In genomic region chr2:93232141-93232540, GRCm38 (mm10) we compare ENCODE assay signal across 23 mouse cellular contexts. TPM values are rescaled to one million over a fixed set of nuclear protein-coding genes. Genes with fewer than 3 reads are reported as not detected.
DNase-seq lines count a peak whose midpoint lies in the region; ATAC-seq and TF ChIP-seq lines count a peak whose summit lies in the region.
"Had no signal": no experiment of that assay in that cellular context is flagged by ENCODE, and none has a peak within 500 bp of the region (broad histone marks: within the 10 kb centered on the region; RNA-seq: fewer than 3 reads in every experiment).

No protein-coding gene starts in this region.

- H3K27me3 ChIP-seq in midbrain, embryonic 12.5 days, result no peaks in the 10 kb centered on the region
- no peaks in the 10 kb centered on the region for H3K27me3 ChIP-seq in midbrain, embryonic 15.5 days (replicated peaks)
- no peaks in the 10 kb centered on the region for H3K27me3 ChIP-seq in kidney, adult 2 months (replicated peaks; ENCODE audit: control insufficient read depth, insufficient read depth, low read length)
- H3K27me3 ChIP-seq: embryonic facial prominence, embryonic 13.5 days; heart, embryonic 15.5 days; liver, embryonic 15.5 days had no signal

- H3K9me3 ChIP-seq in midbrain, embryonic 12.5 days, result no peaks in the 10 kb centered on the region
- H3K9me3 ChIP-seq in midbrain, embryonic 15.5 days, result no peaks in the 10 kb centered on the region
- H3K9me3 ChIP-seq: embryonic facial prominence, embryonic 13.5 days; heart, embryonic 15.5 days; limb, embryonic 12.5 days; liver, embryonic 15.5 days had no signal

- H3K36me3 ChIP-seq in midbrain, embryonic 12.5 days, result no peaks in the 10 kb centered on the region
- no peaks in the 10 kb centered on the region for H3K36me3 ChIP-seq in midbrain, embryonic 15.5 days (replicated peaks)
- H3K36me3 ChIP-seq in kidney, adult 2 months (ENCODE audit: control insufficient read depth, insufficient read depth, low read length), result no peaks in the 10 kb centered on the region
- H3K36me3 ChIP-seq: embryonic facial prominence, embryonic 13.5 days; heart, embryonic 15.5 days; limb, embryonic 12.5 days; liver, embryonic 15.5 days had no signal

- TF ChIP-seq CTCF in kidney, adult 2 months (conservative IDR thresholded peaks at IDR 0.05; ENCODE audit: insufficient read depth, insufficient read length, low read depth, low read length), result no peak

- peaks cover 46% of the 10 kb centered on the region for H3K4me1 ChIP-seq in midbrain, embryonic 12.5 days
- H3K4me1 ChIP-seq in midbrain, embryonic 15.5 days, result peaks cover 32% of the 10 kb centered on the region
- no peaks in the 10 kb centered on the region for H3K4me1 ChIP-seq in kidney, adult 2 months (ENCODE audit: control insufficient read depth, insufficient read depth, low read length)
- H3K4me1 ChIP-seq: liver, embryonic 15.5 days had no signal

- WGBS in midbrain, embryonic 12.5 days, result 53% methylated on average over 1 of the region's 1 CpGs
- 80% methylated on average over 1 of the region's 1 CpGs for WGBS in midbrain, embryonic 15.5 days
- WGBS in kidney, adult 2 months, result 80% methylated on average over 1 of the region's 1 CpGs

- H3K4me2 ChIP-seq in midbrain, embryonic 12.5 days (replicated peaks), result no peak overlapping the region
- H3K4me2 ChIP-seq in midbrain, embryonic 15.5 days, result no peak overlapping the region
- H3K4me2 ChIP-seq: embryonic facial prominence, embryonic 13.5 days; heart, embryonic 15.5 days; hindbrain, embryonic 14.5 days; limb, embryonic 12.5 days; liver, embryonic 15.5 days; lung, embryonic 14.5 days; midbrain, embryonic 11.5 days had no signal

- H3K9ac ChIP-seq in midbrain, embryonic 12.5 days (replicated peaks), result no peak overlapping the region
- H3K9ac ChIP-seq in midbrain, embryonic 15.5 days, result no peak overlapping the region
- H3K9ac ChIP-seq: embryonic facial prominence, embryonic 13.5 days; forebrain, postnatal 0 days; heart, embryonic 15.5 days; hindbrain, embryonic 14.5 days; limb, embryonic 12.5 days; liver, embryonic 15.5 days; lung, embryonic 14.5 days had no signal

- peak; percentile 64 for DNase-seq in adrenal gland, adult 8-10 months
- no peak for DNase-seq in adrenal gland, adult 18-20 months (ENCODE audit: low spot score in 2 of 2)
- peak; percentile 65 for DNase-seq in adrenal gland, postnatal 10 days
- no peak for DNase-seq in kidney, adult 2 months
- DNase-seq in thymus, adult 18-20 months, result no peak
- DNase-seq: cerebellum, adult 8-10 months; forebrain, postnatal 0 days; gastrocnemius, postnatal 10 days; kidney, postnatal 14 days; layer of hippocampus, adult 9-11 months; lung, embryonic 14.5 days; thymus, postnatal 25 days had no signal

- peak overlapping the region; percentile 26; the same call in 1 of the 2 replicates for H3K27ac ChIP-seq in midbrain, embryonic 12.5 days (replicated peaks)
- no peak overlapping the region for H3K27ac ChIP-seq in midbrain, embryonic 15.5 days
- H3K27ac ChIP-seq in kidney, adult 2 months (ENCODE audit: insufficient read depth, low read depth, low read length), result no peak overlapping the region
- H3K27ac ChIP-seq: embryonic facial prominence, embryonic 13.5 days; heart, embryonic 15.5 days; hindbrain, embryonic 14.5 days; limb, embryonic 12.5 days; liver, embryonic 15.5 days had no signal

- TF ChIP-seq POLR2A in kidney, adult 2 months (IDR thresholded peaks at IDR 0.05; ENCODE audit: low read depth, low read length), result no peak

- no peak for ATAC-seq in midbrain, embryonic 12.5 days (ENCODE audit: low FRiP score, low read depth)
- no peak for ATAC-seq in midbrain, embryonic 15.5 days (replicated peaks)
- 0 out of 2 replicates have a peak, but pooled peaks have one; percentile 17 for ATAC-seq in granulocyte monocyte progenitor cell, adult 5-6 weeks (replicated peaks; ENCODE audit: poor library complexity, severe bottlenecking)
- ATAC-seq: CD4-positive, CD25-positive, alpha-beta regulatory T cell, adult 4 months; forebrain, postnatal 0 days; intestine, postnatal 0 days had no signal

- H3K4me3 ChIP-seq in midbrain, embryonic 12.5 days, result no peak overlapping the region
- no peak overlapping the region for H3K4me3 ChIP-seq in midbrain, embryonic 15.5 days
- H3K4me3 ChIP-seq in kidney, adult 2 months (ENCODE audit: insufficient read depth, low read depth, low read length), result no peak overlapping the region
- H3K4me3 ChIP-seq: embryonic facial prominence, embryonic 13.5 days; heart, embryonic 15.5 days; limb, embryonic 12.5 days; liver, embryonic 15.5 days had no signal

RNA-seq across cellular contexts. Expression of gene Trp53i11, which starts 44.8 kb away (rescaled TPM):
- total RNA-seq in adrenal gland, adult 8-10 months (2022), result 100 to 1,000 TPM in 2 of 4 experiments, 10 to 100 TPM in 2; 87.6 to 148 (median 97.6) TPM
- total RNA-seq in adrenal gland, adult 18-20 months (2021), result 10 to 100 TPM; 51.6 to 83.8 TPM
- 142 and 172 TPM in 2 replicates for polyA plus RNA-seq in midbrain, embryonic 12.5 days (2016; fragmentation: Nextera tagmentation; extraction: Ambion mirVana)
- polyA plus RNA-seq in midbrain, embryonic 15.5 days (2015; fragmentation: Nextera tagmentation; extraction: Ambion mirVana), result 128 and 138 TPM in 2 replicates
- total RNA-seq in adrenal gland, postnatal 10 days (2021), result 10 to 100 TPM; 87.9 to 89.8 TPM
- total RNA-seq in granulocyte monocyte progenitor cell, adult 5-6 weeks (2014; fragmentation: Nextera tagmentation), result 3.6 and 4.5 TPM in 2 replicates
- 0.39 and 0.82 TPM in 2 replicates for total RNA-seq in granulocyte monocyte progenitor cell, adult 5-6 weeks (2017)
- polyA plus RNA-seq in kidney, adult 2 months (2012; rRNA removed), result 18.1 and 18.3 TPM in 2 replicates

Comparison
In these comparisons a context has a peak if more than half of its experiments do, and no peak if none do; other contexts are left out.
1. DNase-seq: peak in adrenal gland, adult 8-10 months (single experiment) and adrenal gland, postnatal 10 days (single experiment); none in adrenal gland, adult 18-20 months (0 of 2), kidney, adult 2 months (single experiment) and thymus, adult 18-20 months (0 of 2).
2. RNA of gene Trp53i11, which starts 44.8 kb away (total RNA-seq): 87.6 to 148 TPM in adrenal gland, adult 8-10 months, 87.9 to 89.8 TPM in adrenal gland, postnatal 10 days and 51.6 to 83.8 TPM in adrenal gland, adult 18-20 months; 0.39 to 4.5 TPM in granulocyte monocyte progenitor cell, adult 5-6 weeks; every median in the first group is over 4 times any median in the second.